Mouse (Mus musculus) MEL (cell line): Measurements from ENCODE around the gene Enc1. TPM values are rescaled to one million over a fixed set of nuclear protein-coding genes. Genes with fewer than 3 reads are reported as not detected.

Source experiments
- DNase-seq: peaks from one replicate; pipeline ENCODE4 v3.0.0; 2011; ENCODE audit warnings: low read depth, low spot score
- H3K27ac ChIP-seq: 2 replicates; pipeline ENCODE4 v1.5.1; 2012; ENCODE audit warnings: low read depth, mild to moderate bottlenecking, control low read depth, low read length, moderate library complexity; ENCODE audit not compliant: control insufficient read depth
- H3K27me3 ChIP-seq, 2 experiments: fragments of 150-350 bp in 1 of 2; sonication (generic) in 1 of 2; 2 replicates each; pipeline ENCODE4 v1.6.1; 2012; ENCODE audit warnings: low read length in 2 of 2, mild to moderate bottlenecking in 2 of 2, improper control_type of control experiment in 1 of 2, moderate library complexity in 1 of 2; ENCODE audit not compliant: insufficient read depth in 2 of 2, control insufficient read depth in 1 of 2
- H3K36me3 ChIP-seq, 2 experiments: 2 replicates each; pipeline ENCODE4 v1.6.1; 2012 to 2014; ENCODE audit warnings: low read length in 2 of 2, improper control_type of control experiment in 1 of 2, inconsistent platforms in 1 of 2, mild to moderate bottlenecking in 1 of 2; ENCODE audit not compliant: insufficient read depth in 2 of 2, control insufficient read depth in 1 of 2
- H3K4me1 ChIP-seq, 2 experiments: fragments of 150-350 bp in 1 of 2; sonication (generic) in 1 of 2; 2 replicates each; pipeline ENCODE4 v1.6.1; 2012; ENCODE audit warnings: low read length in 2 of 2, improper control_type of control experiment in 1 of 2, mild to moderate bottlenecking in 1 of 2; ENCODE audit not compliant: insufficient read depth in 2 of 2, control insufficient read depth in 1 of 2
- H3K4me3 ChIP-seq, 2 experiments: fragments of 150-350 bp in 1 of 2; sonication (generic) in 1 of 2; 2 replicates each; pipeline ENCODE4 v1.5.1; 2012; ENCODE audit warnings: low read depth in 2 of 2, low read length in 2 of 2, mild to moderate bottlenecking in 2 of 2, moderate library complexity in 2 of 2, control low read depth in 1 of 2, improper control_type of control experiment in 1 of 2; ENCODE audit not compliant: control insufficient read depth in 1 of 2, insufficient read depth in 1 of 2
- H3K79me2 ChIP-seq: 2 replicates; pipeline ENCODE4 v1.6.1; 2012; ENCODE audit warnings: mild to moderate bottlenecking, low read length, moderate library complexity; ENCODE audit not compliant: control insufficient read depth, poor library complexity, insufficient read depth
- H3K9ac ChIP-seq: 2 replicates; pipeline ENCODE4 v1.6.1; 2012; ENCODE audit warnings: low read depth, mild to moderate bottlenecking, control low read depth, low read length, moderate library complexity; ENCODE audit not compliant: control insufficient read depth, poor library complexity, severe bottlenecking
- H3K9me3 ChIP-seq: fragments of 150-350 bp; sonication (generic); replicated peaks from 2 replicates; pipeline ENCODE4 v1.6.1; 2012; ENCODE audit warnings: mild to moderate bottlenecking, low read length, improper control_type of control experiment, moderate library complexity; ENCODE audit not compliant: insufficient read depth
- BHLHE40 ChIP-seq: IDR thresholded peaks from 2 replicates; pipeline ENCODE4 v1.6.1; 2012; ENCODE audit warnings: low read depth, mild to moderate bottlenecking, inconsistent platforms, low read length, improper control_type of control experiment, borderline replicate concordance
- CHD1 ChIP-seq: IDR thresholded peaks from 2 replicates; pipeline ENCODE4 v1.6.1; 2012; ENCODE audit warnings: low read depth, mild to moderate bottlenecking, inconsistent platforms, low read length, improper control_type of control experiment
- CHD2 ChIP-seq: IDR thresholded peaks from 2 replicates; pipeline ENCODE4 v1.6.1; 2011; ENCODE audit warnings: low read length, improper control_type of control experiment
- CTCF ChIP-seq, 3 experiments: IDR thresholded peaks in 2 of 3; conservative IDR thresholded peaks in 1 of 3; 2 replicates each; pipeline ENCODE4 v1.5.1; 2011 to 2012; ENCODE audit warnings: low read length in 3 of 3, low read depth in 2 of 3, mild to moderate bottlenecking in 2 of 3, improper control_type of control experiment in 1 of 3, inconsistent platforms in 1 of 3, mixed read lengths in 1 of 3, moderate library complexity in 1 of 3; ENCODE audit not compliant: control insufficient read depth in 1 of 3, insufficient read depth in 1 of 3, poor library complexity in 1 of 3, severe bottlenecking in 1 of 3
- ELF1 ChIP-seq: IDR thresholded peaks from 2 replicates; pipeline ENCODE4 v1.6.1; 2014; ENCODE audit warnings: low read depth, mild to moderate bottlenecking, inconsistent platforms, low read length, improper control_type of control experiment, moderate library complexity
- ETS1 ChIP-seq: IDR thresholded peaks from 2 replicates; pipeline ENCODE4 v1.6.1; 2012; ENCODE audit warnings: low read depth, mild to moderate bottlenecking, inconsistent platforms, low read length, improper control_type of control experiment, moderate library complexity
- GATA1 ChIP-seq: IDR thresholded peaks from 2 replicates; pipeline ENCODE4 v1.6.1; 2011; ENCODE audit warnings: low read depth, low read length, improper control_type of control experiment
- HCFC1 ChIP-seq: IDR thresholded peaks from 2 replicates; pipeline ENCODE4 v1.6.1; 2012; ENCODE audit warnings: low read depth, mild to moderate bottlenecking, inconsistent platforms, low read length, improper control_type of control experiment, moderate library complexity
- MAFK ChIP-seq: IDR thresholded peaks from 2 replicates; pipeline ENCODE4 v1.6.1; 2011; ENCODE audit warnings: low read depth, mild to moderate bottlenecking, low read length, improper control_type of control experiment, borderline replicate concordance
- MAZ ChIP-seq: IDR thresholded peaks from 2 replicates; pipeline ENCODE4 v1.6.1; 2012; ENCODE audit warnings: low read depth, mild to moderate bottlenecking, inconsistent platforms, low read length, improper control_type of control experiment
- MEF2A ChIP-seq: IDR thresholded peaks from 2 replicates; pipeline ENCODE4 v1.6.1; 2014; ENCODE audit warnings: low read depth, mild to moderate bottlenecking, inconsistent platforms, low read length, improper control_type of control experiment; ENCODE audit not compliant: poor library complexity, insufficient replicate concordance, severe bottlenecking; ENCODE audit errors: extremely low read depth
- MYB ChIP-seq: IDR thresholded peaks from 2 replicates; pipeline ENCODE4 v1.6.1; 2011; ENCODE audit warnings: mild to moderate bottlenecking, low read depth, low read length, improper control_type of control experiment
- POLR2A ChIP-seq, 2 experiments: IDR thresholded peaks; 2 replicates each; pipeline ENCODE4 v1.6.1; 2011 to 2012; ENCODE audit warnings: low read length in 2 of 2, mild to moderate bottlenecking in 2 of 2, control low read depth in 1 of 2, improper control_type of control experiment in 1 of 2, low read depth in 1 of 2, moderate library complexity in 1 of 2; ENCODE audit not compliant: control insufficient read depth in 1 of 2, insufficient read depth in 1 of 2, poor library complexity in 1 of 2
- RAD21 ChIP-seq: IDR thresholded peaks from 2 replicates; pipeline ENCODE4 v1.6.1; 2011; ENCODE audit warnings: mild to moderate bottlenecking, low read depth, low read length, improper control_type of control experiment
- SIN3A ChIP-seq: IDR thresholded peaks from 2 replicates; pipeline ENCODE4 v1.6.1; 2012; ENCODE audit warnings: low read length, improper control_type of control experiment, inconsistent platforms
- SMC3 ChIP-seq: IDR thresholded peaks from 2 replicates; pipeline ENCODE4 v1.6.1; 2011; ENCODE audit warnings: low read depth, low read length, improper control_type of control experiment
- TAL1 ChIP-seq: IDR thresholded peaks from 2 replicates; pipeline ENCODE4 v1.6.1; 2012; ENCODE audit warnings: mild to moderate bottlenecking, inconsistent platforms, low read length, moderate library complexity, mixed read lengths
- TBP ChIP-seq: IDR thresholded peaks from 2 replicates; pipeline ENCODE4 v1.8.0; 2011; ENCODE audit warnings: low read depth, low read length, improper control_type of control experiment
- TCF12 ChIP-seq: IDR thresholded peaks from 2 replicates; pipeline ENCODE4 v1.6.1; 2014; ENCODE audit warnings: low read depth, mild to moderate bottlenecking, inconsistent platforms, low read length, improper control_type of control experiment, moderate library complexity
- UBTF ChIP-seq: IDR thresholded peaks from 2 replicates; pipeline ENCODE4 v1.6.1; 2012; ENCODE audit warnings: low read depth, mild to moderate bottlenecking, inconsistent platforms, low read length, improper control_type of control experiment, moderate library complexity, borderline replicate concordance; ENCODE audit not compliant: insufficient read depth
- USF2 ChIP-seq, 2 experiments: IDR thresholded peaks; 2 replicates each; pipeline ENCODE4 v1.6.1; 2011 to 2012; ENCODE audit warnings: improper control_type of control experiment in 2 of 2, low read length in 2 of 2, borderline replicate concordance in 1 of 2, inconsistent platforms in 1 of 2, low read depth in 1 of 2, mild to moderate bottlenecking in 1 of 2; ENCODE audit not compliant: insufficient read depth in 1 of 2
- ZC3H11A ChIP-seq: IDR thresholded peaks from 2 replicates; pipeline ENCODE4 v1.6.1; 2012; ENCODE audit warnings: low read depth, mild to moderate bottlenecking, inconsistent platforms, low read length, improper control_type of control experiment
- polyA plus RNA-seq, 2 experiments: library from polyadenylated mRNA; stranded (reverse) in 1 of 2; unstranded in 1 of 2; fragments of >175 nt in 1 of 2; fragments of >200 nt in 1 of 2; gene quantifications; 2 replicates each; pipeline versions ENCODE4 v1.2.1 to v1.2.4; 2012; ENCODE audit warnings: low replicate concordance in 2 of 2, low read depth in 1 of 2; ENCODE audit not compliant: insufficient read length in 2 of 2, insufficient read depth in 1 of 2, missing spikeins in 1 of 2
- total RNA-seq: library from RNA; depleted of rRNA; stranded (reverse); fragments of 300-350 nt; gene quantifications from 2 replicates; pipeline ENCODE4 v1.2.3, GENCODE M21; 2012

Gene Enc1
- total and polyA plus RNA-seq, 3 experiments: not detected

GRCm38 (mm10) chr13:97253418-97253981 is 12.6 kb downstream of the Enc1 start:
- TF ChIP-seq HCFC1 (no peak), CTCF (IDR thresholded peaks at IDR 0.05 in 2 of 3, conservative IDR thresholded peaks at IDR 0.05 in 1 of 3; ENCODE audit: control insufficient read depth in 1 of 3, insufficient read depth in 1 of 3, low read depth in 2 of 3, low read length in 3 of 3, poor library complexity in 1 of 3, severe bottlenecking in 1 of 3) (no peak), ETS1 (no peak), SMC3 (no peak), MAZ (no peak), MEF2A (no peak), GATA1 (no peak), ZC3H11A (no peak), MAFK (no peak), TAL1 (no peak), RAD21 (no peak), TBP (no peak), POLR2A (IDR thresholded peaks at IDR 0.05; ENCODE audit: control insufficient read depth in 1 of 2, insufficient read depth in 1 of 2, low read depth in 1 of 2, low read length in 2 of 2, poor library complexity in 1 of 2) (no peak), CHD2 (no peak)
- no peaks in the 10 kb centered on the region for H3K27me3 ChIP-seq
- no peak overlapping the region for H3K4me3 ChIP-seq
- no peaks in the 10 kb centered on the region for H3K79me2 ChIP-seq
- H3K9ac ChIP-seq: no peak overlapping the region
- no peak overlapping the region for H3K27ac ChIP-seq
- no peaks in the 10 kb centered on the region for H3K4me1 ChIP-seq
- H3K36me3 ChIP-seq: no peaks in the 10 kb centered on the region
- no peaks in the 10 kb centered on the region for H3K9me3 ChIP-seq
- no peak for DNase-seq

- Histone ChIP-seq H3K9ac (no peak overlapping the region), H3K27ac (no peak overlapping the region)
Measured at GRCm38 (mm10) chr13:97253994-97254393, 13.1 kb downstream of the Enc1 start.

GRCm38 (mm10) chr13:97254564-97255164 is 13.8 kb downstream of the Enc1 start:
- Histone ChIP-seq H3K36me3 (no peaks in the 10 kb centered on the region), H3K79me2 (no peaks in the 10 kb centered on the region), H3K4me1 (no peaks in the 10 kb centered on the region), H3K4me3 (no peak overlapping the region), H3K27me3 (no peaks in the 10 kb centered on the region), H3K9me3 (no peaks in the 10 kb centered on the region), H3K27ac (no peak overlapping the region), H3K9ac (no peak overlapping the region)
- no peak for DNase-seq
- no peak for TF ChIP-seq MEF2A
- no peak for TF ChIP-seq CHD1
- TF ChIP-seq MYB: no peak
- no peak for TF ChIP-seq ZC3H11A
- no peak for TF ChIP-seq UBTF
- TF ChIP-seq MAFK: no peak
- no peak for TF ChIP-seq SMC3
- TF ChIP-seq TCF12: no peak
- TF ChIP-seq SIN3A: no peak
- no peak for TF ChIP-seq USF2 (IDR thresholded peaks at IDR 0.05; ENCODE audit: borderline replicate concordance in 1 of 2, insufficient read depth in 1 of 2, low read depth in 1 of 2, low read length in 2 of 2)
- no peak for TF ChIP-seq BHLHE40

More at GRCm38 (mm10) chr13:97253994-97254393, 13.1 kb downstream of the Enc1 start:
- Histone ChIP-seq H3K4me3 (no peak overlapping the region), H3K4me1 (no peaks in the 10 kb centered on the region), H3K36me3 (no peaks in the 10 kb centered on the region), H3K27me3 (no peaks in the 10 kb centered on the region), H3K79me2 (no peaks in the 10 kb centered on the region), H3K9me3 (no peaks in the 10 kb centered on the region)
- DNase-seq: no peak
- no peak for TF ChIP-seq ELF1
- TF ChIP-seq ZC3H11A: no peak
